Mouse (Mus musculus) myocyte (in vitro differentiated cells): ENCODE results near the gene Prrt2. TPM values are rescaled to one million over a fixed set of nuclear protein-coding genes. Genes with fewer than 3 reads are reported as not detected.
A peak's percentile ranks its signal among the peaks of the same experiment; 100 is the strongest.

Experiments used
- H3K27me3 ChIP-seq: one replicate; pipeline ENCODE4 v1.6.1; 2011; ENCODE audit not compliant: control insufficient read depth, insufficient read depth, insufficient read length
- H3K36me3 ChIP-seq: one replicate; pipeline ENCODE4 v1.6.1; 2011; ENCODE audit not compliant: control insufficient read depth, insufficient read depth
- H3K4me2 ChIP-seq: one replicate; pipeline ENCODE4 v1.6.1; 2011; ENCODE audit warnings: low read depth, control low read depth
- H3K4me3 ChIP-seq: one replicate; pipeline ENCODE4 v1.5.1; 2011; ENCODE audit warnings: mild to moderate bottlenecking, control low read depth, moderate library complexity
- H3K79me2 ChIP-seq: one replicate; pipeline ENCODE4 v1.6.1; 2011; ENCODE audit not compliant: control insufficient read depth, insufficient read depth
- H3ac ChIP-seq: one replicate; pipeline ENCODE4 v1.6.1; 2011; ENCODE audit not compliant: control insufficient read depth, insufficient read length
- CEBPB ChIP-seq: IDR thresholded peaks from 2 replicates; pipeline ENCODE4 v1.6.1; 2011; ENCODE audit warnings: mild to moderate bottlenecking, moderate library complexity; ENCODE audit not compliant: poor library complexity, insufficient read depth, severe bottlenecking
- E2F4 ChIP-seq: IDR thresholded peaks from one replicate; pipeline ENCODE4 v1.6.1; 2011; ENCODE audit warnings: mild to moderate bottlenecking, control low read depth, moderate library complexity; ENCODE audit not compliant: insufficient read depth
- MAX ChIP-seq: IDR thresholded peaks from one replicate; pipeline ENCODE4 v1.6.1; 2011; ENCODE audit warnings: low read depth, mild to moderate bottlenecking, control low read depth
- MYOD1 ChIP-seq, 3 experiments: IDR thresholded peaks; one replicate each; pipeline ENCODE4 v1.6.1; 2011; ENCODE audit warnings: control low read depth in 2 of 3, low read depth in 2 of 3, mild to moderate bottlenecking in 2 of 3, moderate library complexity in 1 of 3; ENCODE audit not compliant: insufficient read length in 2 of 3, control insufficient read depth in 1 of 3
- MYOG ChIP-seq, 3 experiments: IDR thresholded peaks; one replicate each; pipeline ENCODE4 v1.6.1; 2011; ENCODE audit warnings: control low read depth in 2 of 3, low read depth in 2 of 3, mild to moderate bottlenecking in 2 of 3; ENCODE audit not compliant: insufficient read length in 2 of 3, control insufficient read depth in 1 of 3, insufficient read depth in 1 of 3
- POLR2A ChIP-seq: IDR thresholded peaks from one replicate; pipeline ENCODE4 v1.6.1; 2011; ENCODE audit warnings: low read depth, mild to moderate bottlenecking, control low read depth, moderate library complexity; ENCODE audit not compliant: insufficient read length
- POLR2AphosphoS2 ChIP-seq: IDR thresholded peaks from one replicate; pipeline ENCODE4 v1.6.1; 2011; ENCODE audit warnings: low read depth, control low read depth; ENCODE audit not compliant: insufficient read length
- REST ChIP-seq: IDR thresholded peaks from one replicate; pipeline ENCODE4 v1.6.1; 2011; ENCODE audit warnings: mild to moderate bottlenecking, control low read depth, moderate library complexity; ENCODE audit not compliant: insufficient read depth, insufficient read length
- SRF ChIP-seq: IDR thresholded peaks from one replicate; pipeline ENCODE4 v1.6.1; 2011; ENCODE audit warnings: low read depth; ENCODE audit not compliant: control insufficient read depth, insufficient read length
- TCF12 ChIP-seq: IDR thresholded peaks from one replicate; pipeline ENCODE4 v1.6.1; 2011; ENCODE audit warnings: mild to moderate bottlenecking, control low read depth; ENCODE audit not compliant: poor library complexity, insufficient read depth, severe bottlenecking
- TCF3 ChIP-seq: IDR thresholded peaks from one replicate; pipeline ENCODE4 v1.6.1; 2011; ENCODE audit warnings: low read depth, control low read depth; ENCODE audit not compliant: insufficient read length
- USF1 ChIP-seq: IDR thresholded peaks from one replicate; pipeline ENCODE4 v1.6.1; 2011; ENCODE audit warnings: low read depth, mild to moderate bottlenecking, control low read depth, moderate library complexity
- polyA plus RNA-seq: library from polyadenylated mRNA; unstranded; fragments of >200 nt; fragmentation: generic; extraction: Trizol; gene quantifications from one replicate; pipeline ENCODE4 v1.2.1, GENCODE M21; 2012; ENCODE audit warnings: missing spikeins

Prrt2 gene
- polyA plus RNA-seq, 1 experiment: not detected

- Histone ChIP-seq H3K4me2 (peak within 1 kb of the TSS; percentile 80), H3ac (peak within 1 kb of the TSS; percentile 88), H3K79me2 (peaks cover 20% of the 10 kb centered on the region), H3K4me3 (peak within 1 kb of the TSS; percentile 67), H3K36me3 (peaks cover 37% of the 10 kb centered on the region), H3K27me3 (no peaks in the 10 kb centered on the region)
- TF ChIP-seq MYOG (IDR thresholded peaks at IDR 0.05; ENCODE audit: control insufficient read depth in 1 of 3, insufficient read depth in 1 of 3, insufficient read length in 2 of 3, low read depth in 2 of 3): peak in 1 of 3 experiments; percentile 4
- TF ChIP-seq MYOD1 (IDR thresholded peaks at IDR 0.05; ENCODE audit: control insufficient read depth in 1 of 3, insufficient read length in 2 of 3, low read depth in 2 of 3): peak in 1 of 3 experiments; percentile 36
- TF ChIP-seq POLR2AphosphoS2: peak; percentile 96
- no peak for TF ChIP-seq SRF
- no peak for TF ChIP-seq CEBPB
- no peak for TF ChIP-seq TCF3
- TF ChIP-seq POLR2A: peak; percentile 80
- no peak for TF ChIP-seq TCF12
- no peak for TF ChIP-seq MAX
- no peak for TF ChIP-seq REST
- TF ChIP-seq USF1: no peak
- peak; percentile 34 for TF ChIP-seq E2F4
Observed at GRCm38 (mm10) chr7:127026984-127027726, 6.1 kb upstream of the Prrt2 start, which contains the start of gene Maz. Maz (minus strand) TSS chr7:127027037.

- no peak overlapping the region for H3K4me2 ChIP-seq
- peak overlapping the region; percentile 67 for H3K4me3 ChIP-seq
- peaks cover 20% of the 10 kb centered on the region for H3K79me2 ChIP-seq
- no peaks in the 10 kb centered on the region for H3K27me3 ChIP-seq
- H3K36me3 ChIP-seq: peaks cover 32% of the 10 kb centered on the region
- peak overlapping the region; percentile 88 for H3ac ChIP-seq
- TF ChIP-seq MYOG (IDR thresholded peaks at IDR 0.05; ENCODE audit: control insufficient read depth in 1 of 3, insufficient read depth in 1 of 3, insufficient read length in 2 of 3, low read depth in 2 of 3) (no peak), CEBPB (no peak), MAX (no peak), TCF3 (no peak), E2F4 (no peak), POLR2AphosphoS2 (no peak), MYOD1 (IDR thresholded peaks at IDR 0.05; ENCODE audit: control insufficient read depth in 1 of 3, insufficient read length in 2 of 3, low read depth in 2 of 3) (no peak), POLR2A (no peak), TCF12 (no peak), USF1 (no peak), REST (no peak), SRF (no peak)
Observed at GRCm38 (mm10) chr7:127026616-127026983, 5.6 kb upstream of the Prrt2 start.

- Histone ChIP-seq H3K27me3 (no peaks in the 10 kb centered on the region), H3ac (peak overlapping the region; percentile 88), H3K36me3 (peaks cover 27% of the 10 kb centered on the region), H3K79me2 (peaks cover 20% of the 10 kb centered on the region), H3K4me3 (peak overlapping the region; percentile 67), H3K4me2 (no peak overlapping the region)
- peak; percentile 39 for TF ChIP-seq POLR2A
- no peak for TF ChIP-seq POLR2AphosphoS2
Observed at GRCm38 (mm10) chr7:127026161-127026600, 5.2 kb upstream of the Prrt2 start.

- Histone ChIP-seq H3K36me3 (peaks cover 22% of the 10 kb centered on the region), H3K27me3 (no peaks in the 10 kb centered on the region), H3K4me3 (peak overlapping the region; percentile 67), H3K4me2 (peak overlapping the region; percentile 99), H3ac (peak overlapping the region; percentile 88), H3K79me2 (peaks cover 20% of the 10 kb centered on the region)
- TF ChIP-seq MYOG (IDR thresholded peaks at IDR 0.05; ENCODE audit: control insufficient read depth in 1 of 3, insufficient read depth in 1 of 3, insufficient read length in 2 of 3, low read depth in 2 of 3) (no peak), CEBPB (no peak), MAX (no peak), USF1 (no peak), REST (no peak), E2F4 (no peak), MYOD1 (IDR thresholded peaks at IDR 0.05; ENCODE audit: control insufficient read depth in 1 of 3, insufficient read length in 2 of 3, low read depth in 2 of 3) (no peak), TCF3 (no peak), POLR2AphosphoS2 (no peak), TCF12 (no peak), POLR2A (no peak), SRF (no peak)
Observed at GRCm38 (mm10) chr7:127025556-127026160, 4.6 kb upstream of the Prrt2 start.
